Mouse (Mus musculus) cortical plate, adult 2 months (tissue): ENCODE results near the gene Tmem81.

Source experiments
- CTCF ChIP-seq: fragments of 200-500 bp; IDR thresholded peaks from 2 replicates; pipeline ENCODE4 v1.5.1; 2011; ENCODE audit warnings: mild to moderate bottlenecking, control low read depth, low read length; ENCODE audit not compliant: insufficient read depth; ENCODE audit errors: extremely low read depth
- POLR2A ChIP-seq: fragments of 200-500 bp; IDR thresholded peaks from 2 replicates; pipeline ENCODE4 v1.6.1; 2011; ENCODE audit warnings: mild to moderate bottlenecking, low read length, control low read depth; ENCODE audit not compliant: insufficient read depth; ENCODE audit errors: extremely low read depth

DNA sequence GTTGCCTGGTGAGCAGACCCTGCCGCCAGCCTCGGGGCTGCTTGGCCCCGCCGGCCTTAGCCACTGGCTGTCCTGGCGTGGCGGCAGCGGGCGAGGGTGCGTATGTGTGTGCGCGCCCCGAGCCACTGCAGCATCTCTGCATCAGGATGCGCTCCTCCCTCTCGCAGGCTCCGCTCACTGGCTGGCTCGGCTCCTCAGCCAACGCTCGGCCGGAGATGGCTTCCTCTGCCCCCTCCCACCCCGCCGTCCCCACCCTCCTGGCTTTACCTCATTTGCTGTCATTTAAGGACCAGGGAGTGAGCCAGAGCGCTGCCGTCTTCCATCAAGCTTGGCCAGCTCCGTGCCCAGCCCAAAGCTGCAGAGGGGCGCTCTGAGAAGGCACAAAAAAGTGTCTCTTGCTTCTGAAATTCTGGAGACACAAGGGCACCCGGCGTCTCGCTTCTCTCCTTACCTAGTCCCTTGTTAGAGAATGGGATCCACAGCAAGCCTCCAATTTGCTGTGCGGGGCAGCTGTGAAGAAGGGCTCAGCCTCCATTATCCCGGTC, 36.8 kb downstream of the Tmem81 start, which contains the start of gene Cntn2:
- TF ChIP-seq CTCF (no peak), POLR2A (peak; percentile 84)
